Mouse (Mus musculus) urinary bladder, postnatal 36 days (tissue): ENCODE measurements around the gene Uox.

Source experiments
- DNase-seq, 2 experiments: peaks; one replicate each; pipeline ENCODE4 v3.0.0; 2022; ENCODE audit warnings: low spot score in 2 of 2, mixed read lengths in 1 of 2

Gene Uox

GRCm38 (mm10) chr3:146621966-146622365 lies 51.7 kb downstream of the Uox start:
- DNase-seq, result no peak

- no peak for DNase-seq
Measured at GRCm38 (mm10) chr3:146625766-146626165, 55.5 kb downstream of the Uox start.

DNA sequence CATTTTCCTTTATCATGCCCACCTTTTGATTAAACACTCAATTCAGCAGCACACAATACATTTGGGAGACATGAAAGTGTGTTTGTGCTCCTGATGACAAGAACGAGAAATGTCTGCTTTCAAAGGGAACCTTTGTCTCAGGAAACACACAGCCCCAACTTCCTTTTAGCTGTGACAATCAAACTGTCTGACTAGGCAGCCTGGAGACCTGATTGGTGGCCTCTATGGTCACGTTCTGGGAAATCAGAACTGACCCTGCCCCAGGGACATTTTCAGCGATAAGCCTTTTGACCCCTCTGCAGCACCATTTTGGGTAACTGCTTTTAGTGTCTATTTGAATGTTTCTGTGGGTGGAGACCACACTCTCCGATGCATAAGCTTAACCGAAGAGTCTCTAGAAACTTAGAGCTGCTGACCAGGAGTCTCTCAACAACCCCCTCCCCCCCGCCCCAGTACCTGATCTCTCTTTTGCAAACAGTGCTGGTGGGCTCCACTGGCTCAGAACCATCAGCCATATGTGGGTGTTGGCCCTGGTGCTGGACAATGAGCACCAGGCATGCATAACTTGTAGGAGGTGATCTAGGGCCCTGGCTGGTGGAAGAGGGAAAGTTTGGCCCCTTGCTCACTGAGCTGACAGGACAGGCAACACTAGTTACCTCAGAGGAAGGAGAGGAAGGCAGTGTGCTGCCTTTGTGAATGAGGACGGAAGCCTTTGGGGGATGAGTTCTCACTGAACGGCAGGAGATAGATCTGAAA lies 58.2 kb downstream of the Uox start:
- DNase-seq, result no peak

DNA sequence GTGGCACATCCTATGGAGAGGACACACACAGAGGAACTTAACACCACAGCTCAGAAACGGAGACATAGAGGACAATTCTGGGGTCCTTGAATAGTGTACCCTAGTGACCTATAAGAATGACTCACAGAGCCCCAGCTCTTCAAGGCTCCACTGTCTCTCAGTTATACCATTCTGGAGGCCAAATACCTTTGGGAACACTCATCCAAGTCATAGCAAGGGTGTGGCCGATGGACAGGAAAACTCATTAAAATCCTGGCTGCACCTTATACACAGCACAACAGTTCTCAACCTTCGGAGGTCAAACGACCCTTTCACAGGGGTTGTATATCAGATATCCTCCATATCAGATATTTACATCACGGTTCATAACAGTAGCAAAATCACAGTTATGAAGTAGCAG lies 62.3 kb downstream of the Uox start:
- DNase-seq, result no peak

- no peak for DNase-seq
Measured at GRCm38 (mm10) chr3:146641818-146642427, 71.7 kb downstream of the Uox start.

DNA sequence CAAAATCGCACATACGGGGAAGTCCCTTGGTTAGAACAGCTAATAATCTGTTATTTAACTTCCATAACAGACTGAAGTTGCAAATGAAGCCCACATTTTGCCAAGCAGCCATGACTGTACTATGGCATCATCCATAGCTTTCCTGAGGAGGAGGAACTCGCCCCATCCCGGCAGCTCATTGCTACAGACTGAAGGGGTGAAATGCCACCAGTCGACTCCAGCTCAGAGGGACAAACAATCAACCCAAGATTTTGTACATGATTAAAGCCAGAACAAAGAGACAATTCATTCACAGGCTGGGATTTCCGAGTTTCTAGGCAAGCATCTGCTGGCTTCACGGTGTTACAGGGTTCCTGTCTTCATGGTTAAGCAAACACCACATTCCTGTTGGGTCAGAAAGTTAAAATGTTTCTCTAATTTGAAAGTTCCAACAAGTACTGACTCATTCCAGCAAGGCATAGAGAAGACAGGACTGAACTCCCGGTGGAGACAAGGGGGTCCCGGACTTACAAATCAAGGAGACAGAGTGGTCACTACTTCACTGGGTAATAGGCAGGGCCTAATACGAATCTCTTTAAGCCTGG lies 79.2 kb downstream of the Uox start:
- DNase-seq, result no peak

GRCm38 (mm10) chr3:146650716-146651115 lies 80.5 kb downstream of the Uox start:
- DNase-seq, result no peak

GRCm38 (mm10) chr3:146651217-146651616 lies 81.0 kb downstream of the Uox start, which contains the start of gene 4930503B20Rik:
Gene 4930503B20Rik (minus strand): TSS chr3:146651317.
- no peak for DNase-seq

- no peak for DNase-seq
Measured at GRCm38 (mm10) chr3:146652431-146652830, 82.2 kb downstream of the Uox start.

- no peak for DNase-seq
Measured at GRCm38 (mm10) chr3:146653692-146654091, 83.5 kb downstream of the Uox start.

GRCm38 (mm10) chr3:146655111-146655577 lies 84.9 kb downstream of the Uox start:
- no peak for DNase-seq

- no peak for DNase-seq
Measured at GRCm38 (mm10) chr3:146657433-146657832, 87.2 kb downstream of the Uox start.

DNA sequence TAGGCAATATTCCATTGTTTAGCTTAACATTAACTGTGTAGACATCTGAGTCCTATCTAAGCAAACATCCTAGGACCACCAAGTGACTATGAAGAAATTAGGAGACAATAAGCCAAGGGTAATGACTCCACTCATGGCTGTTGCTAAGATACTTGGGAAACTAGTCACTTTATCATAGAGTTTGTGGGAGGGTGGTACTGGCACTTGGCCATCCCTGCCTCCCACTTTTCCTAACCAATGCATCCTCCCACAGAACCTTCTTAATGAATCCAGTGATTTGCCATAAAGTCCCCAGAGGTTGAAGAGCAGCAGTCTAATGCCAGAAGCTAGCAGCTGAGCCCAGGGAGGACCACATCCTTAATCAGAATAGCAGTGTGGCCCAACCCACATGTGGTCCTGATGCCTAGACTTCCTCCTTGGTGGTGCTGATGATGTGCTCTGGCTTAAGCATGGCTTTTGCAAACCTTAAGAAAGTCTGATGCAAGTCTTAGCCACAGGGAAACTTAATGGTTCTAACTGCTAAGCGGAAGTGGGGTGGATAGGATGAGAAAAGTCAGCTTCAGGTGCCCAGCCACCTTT lies 87.9 kb downstream of the Uox start:
- no peak for DNase-seq

DNA sequence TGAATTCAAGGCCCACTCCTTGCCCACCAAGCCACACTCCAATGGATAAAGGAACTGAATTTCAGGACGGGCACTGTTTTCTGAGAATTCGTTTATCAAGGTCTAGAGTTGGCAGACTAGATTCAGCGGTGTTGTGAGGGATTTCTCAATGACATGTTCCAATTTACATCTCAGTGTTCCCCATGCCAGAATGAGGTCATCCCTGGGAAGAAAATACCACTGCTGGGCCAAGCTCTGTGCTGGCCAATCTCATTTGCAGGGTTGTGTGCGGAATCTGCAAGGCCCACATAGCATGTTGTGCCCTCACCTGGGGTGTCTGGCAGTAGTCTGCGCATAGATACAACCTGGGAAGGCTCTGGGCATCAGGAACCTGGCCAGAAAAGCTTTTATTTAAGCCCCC lies 89.1 kb downstream of the Uox start:
- DNase-seq, result no peak

DNA sequence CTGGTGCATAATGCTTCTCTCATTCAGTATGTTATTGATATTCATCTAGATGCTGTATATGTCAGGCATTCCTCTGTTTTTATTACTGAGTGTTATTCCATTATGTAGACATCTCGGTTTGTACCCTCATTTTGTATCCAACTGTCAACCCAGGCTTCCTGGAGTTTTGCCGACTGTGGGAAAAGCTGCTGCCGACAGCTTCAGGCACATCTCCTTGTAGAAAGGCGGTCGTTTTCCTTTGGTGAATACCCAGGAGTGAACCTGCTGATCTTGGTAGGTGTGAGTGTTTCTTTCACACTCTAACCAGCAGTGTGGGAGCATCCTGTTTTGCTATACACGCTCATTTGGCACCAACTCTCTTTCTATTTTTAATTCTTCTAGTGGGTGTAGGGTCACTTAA lies 90.8 kb downstream of the Uox start:
- DNase-seq, result no peak

- no peak for DNase-seq
Measured at GRCm38 (mm10) chr3:146661907-146662306, 91.7 kb downstream of the Uox start.

- DNase-seq, result no peak
Measured at GRCm38 (mm10) chr3:146671121-146671520, 100.9 kb downstream of the Uox start.

DNA sequence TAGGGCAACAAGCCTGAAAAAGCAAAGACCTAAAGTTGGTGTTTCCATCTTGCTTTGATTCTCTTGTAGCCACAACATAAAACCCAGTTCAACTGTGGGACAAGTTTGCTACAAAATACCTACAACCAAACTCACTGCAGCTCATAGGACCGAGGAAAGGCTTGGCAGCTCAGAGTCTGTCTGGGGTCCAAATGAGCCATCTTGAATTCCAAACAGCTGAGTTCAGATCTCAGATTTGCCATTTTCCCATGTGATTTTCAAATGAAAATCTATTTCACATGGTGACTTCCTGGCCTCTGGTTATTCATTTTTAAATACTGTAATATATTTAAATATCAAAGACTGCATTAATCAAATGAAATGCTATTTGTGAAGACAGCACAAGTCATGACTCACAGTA lies 104.9 kb downstream of the Uox start:
- DNase-seq, result no peak

DNA sequence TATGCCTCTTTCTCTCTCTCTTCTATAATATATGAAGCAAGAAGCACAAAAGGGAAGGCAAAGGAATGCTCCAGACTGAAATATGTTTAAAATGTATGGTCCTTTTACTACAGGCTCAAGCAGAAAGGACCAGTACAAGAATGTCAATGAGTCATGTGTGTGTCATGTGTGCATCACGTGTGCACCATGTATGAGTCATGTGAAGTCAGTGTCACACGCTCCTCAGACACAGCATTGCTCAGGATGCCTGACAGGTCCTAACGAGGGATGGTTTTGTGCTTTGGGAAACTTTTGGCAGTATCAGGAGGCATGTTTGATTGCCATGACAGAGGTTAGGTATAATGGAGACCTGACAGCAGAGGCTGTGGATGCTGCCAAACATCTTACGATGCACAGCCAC lies 106.0 kb downstream of the Uox start:
- no peak for DNase-seq

DNA sequence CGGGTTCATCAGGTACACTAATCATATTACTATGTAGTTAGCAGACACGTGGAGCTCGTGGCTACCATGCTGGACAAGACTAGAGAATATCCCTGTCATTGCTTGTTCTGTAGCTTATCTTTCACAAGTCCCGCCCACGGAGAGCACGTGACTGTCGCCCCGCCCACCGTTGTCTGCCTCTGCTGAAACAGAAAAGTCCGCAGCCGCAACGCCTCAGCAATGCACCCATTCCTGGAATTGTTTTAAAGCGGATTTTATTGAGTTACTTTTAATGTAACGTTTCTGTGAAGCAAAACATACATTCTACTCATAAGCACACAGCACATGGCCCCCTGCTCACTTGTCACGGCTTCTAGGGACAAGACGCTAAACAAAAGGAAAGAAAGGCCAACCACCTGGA lies 109.4 kb downstream of the Uox start:
- no peak for DNase-seq

DNA sequence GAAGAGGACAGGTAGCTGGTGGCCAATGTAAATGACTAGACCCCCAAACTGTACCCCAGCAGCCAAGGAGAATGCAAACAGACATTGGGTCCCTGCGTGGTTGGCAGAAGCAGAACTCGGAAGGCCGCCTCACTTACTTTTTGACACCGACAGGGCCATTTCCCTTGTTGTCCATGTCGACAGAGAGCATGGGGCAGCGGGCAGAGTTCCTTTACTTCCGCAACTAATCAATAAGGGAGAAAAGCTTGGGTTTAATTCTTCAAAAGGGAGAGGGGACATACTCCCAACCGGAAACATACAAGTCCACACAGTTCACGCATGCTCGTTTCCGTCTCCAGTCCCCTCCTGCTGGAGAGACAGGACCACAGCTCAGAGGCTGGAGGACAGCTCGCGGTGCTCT lies 110.4 kb downstream of the Uox start:
- no peak for DNase-seq

DNA sequence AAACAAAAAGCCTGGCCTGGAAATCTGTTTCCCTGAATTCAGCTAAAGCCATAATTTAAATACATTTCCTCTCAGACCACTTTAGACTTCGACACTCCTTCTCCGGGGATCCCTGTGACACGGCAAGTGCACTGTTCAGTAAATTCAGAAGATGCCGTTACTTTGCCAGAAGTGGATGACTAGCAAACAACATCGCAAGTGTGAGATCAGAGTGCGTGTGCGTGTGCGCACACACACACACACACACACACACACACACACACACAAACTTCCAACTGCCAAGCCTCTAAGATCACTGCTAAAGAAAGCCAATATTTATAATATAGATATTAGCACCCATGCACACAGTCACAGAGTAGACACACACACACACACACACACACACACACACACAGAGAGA lies 111.5 kb downstream of the Uox start:
- DNase-seq, result no peak
